Mouse (Mus musculus) midbrain, embryonic 11.5 days (tissue): ENCODE data around the gene Tenm4. TPM values are rescaled to one million over a fixed set of nuclear protein-coding genes. Genes with fewer than 3 reads are reported as not detected.

Source experiments
- ATAC-seq: fragments of 200-750 bp; cut with Nextera tagmentation; 2 replicates; pipeline ENCODE4 v1.8.0; 2017; ENCODE audit warnings: moderate TSS enrichment, moderate library complexity; ENCODE audit not compliant: low FRiP score
- DNase-seq: peaks from one replicate; pipeline ENCODE4 v3.0.0; 2015; ENCODE audit warnings: low spot score; ENCODE audit errors: missing footprints
- H3K27ac ChIP-seq: fragments of 300-500 bp; sonication (generic); 2 replicates; pipeline ENCODE4 v1.5.1; 2014; ENCODE audit warnings: low read depth, low read length
- H3K27me3 ChIP-seq: fragments of 300-500 bp; sonication (generic); 2 replicates; pipeline ENCODE4 v1.6.1; 2014; ENCODE audit warnings: mild to moderate bottlenecking, low read length, moderate library complexity, mixed read lengths; ENCODE audit not compliant: control insufficient read depth, insufficient read depth
- H3K36me3 ChIP-seq: fragments of 300-500 bp; sonication (generic); 2 replicates; pipeline ENCODE4 v1.6.1; 2014; ENCODE audit warnings: mild to moderate bottlenecking, low read length, moderate library complexity, mixed read lengths; ENCODE audit not compliant: control insufficient read depth, insufficient read depth
- H3K4me1 ChIP-seq: fragments of 300-500 bp; sonication (generic); 2 replicates; pipeline ENCODE4 v1.6.1; 2014; ENCODE audit warnings: low read length; ENCODE audit not compliant: control insufficient read depth, insufficient read depth
- H3K4me2 ChIP-seq: fragments of 300-500 bp; sonication (generic); 2 replicates; pipeline ENCODE4 v1.6.1; 2014; ENCODE audit warnings: mild to moderate bottlenecking, moderate library complexity
- H3K4me3 ChIP-seq: fragments of 300-500 bp; sonication (generic); 2 replicates; pipeline ENCODE4 v1.5.1; 2014; ENCODE audit warnings: low read depth, low read length
- H3K9ac ChIP-seq: fragments of 300-500 bp; sonication (generic); 2 replicates; pipeline ENCODE4 v1.6.1; 2014; ENCODE audit warnings: low read length
- H3K9me3 ChIP-seq: fragments of 300-500 bp; sonication (generic); 2 replicates; pipeline ENCODE4 v1.6.1; 2016; ENCODE audit warnings: low read length; ENCODE audit not compliant: control insufficient read depth
- WGBS: fragments of 180-500 bp; shearing (Covaris S2); extraction: QIAGEN DNeasy Blood & Tissue Kit; methylation state at CpG from one replicate; pipeline ENCODE4 v1.1.7; 2014; 5-methylcytosine and 5-hydroxymethylcytosine counted together
- polyA plus RNA-seq: library from polyadenylated mRNA; unstranded; fragments of >200 nt; fragmentation: Nextera tagmentation; extraction: Ambion mirVana; gene quantifications from 2 replicates; pipeline ENCODE4 v1.2.1, GENCODE M21; 2014

Gene Tenm4
- polyA plus RNA-seq, 1 experiment from 2014 or later: 24.8 TPM

GRCm38 (mm10) chr7:96176781-96177180, 5.7 kb downstream of the Tenm4 start:
- WGBS: 82% methylated on average over 8 of the region's 8 CpGs
- Histone ChIP-seq H3K9ac (no peak overlapping the region), H3K36me3 (no peaks in the 10 kb centered on the region), H3K4me2 (no peak overlapping the region), H3K4me3 (no peak overlapping the region), H3K27ac (no peak overlapping the region), H3K27me3 (no peaks in the 10 kb centered on the region), H3K4me1 (0 out of 2 replicates have a peak, but pooled peaks cover 2% of the 10 kb centered on the region), H3K9me3 (no peaks in the 10 kb centered on the region)
- DNase-seq: no peak
- ATAC-seq: no peak

- H3K27me3 ChIP-seq: no peaks in the 10 kb centered on the region
- H3K9ac ChIP-seq: no peak overlapping the region
- no peak for ATAC-seq
- H3K9me3 ChIP-seq: no peaks in the 10 kb centered on the region
- H3K4me2 ChIP-seq: no peak overlapping the region
- DNase-seq: no peak
- H3K4me3 ChIP-seq: no peak overlapping the region
- no peaks in the 10 kb centered on the region for H3K36me3 ChIP-seq
- no peaks in the 10 kb centered on the region for H3K4me1 ChIP-seq
- no peak overlapping the region for H3K27ac ChIP-seq
- WGBS: 87% methylated on average over 4 of the region's 4 CpGs
Observed at GRCm38 (mm10) chr7:96181751-96182150, 10.7 kb downstream of the Tenm4 start.

- no peak overlapping the region for H3K27ac ChIP-seq
- no peak for ATAC-seq
- no peak overlapping the region for H3K9ac ChIP-seq
- no peaks in the 10 kb centered on the region for H3K36me3 ChIP-seq
- no peaks in the 10 kb centered on the region for H3K9me3 ChIP-seq
- 91% methylated on average over 1 of the region's 1 CpGs for WGBS
- no peaks in the 10 kb centered on the region for H3K4me1 ChIP-seq
- DNase-seq: no peak
- no peak overlapping the region for H3K4me3 ChIP-seq
- no peaks in the 10 kb centered on the region for H3K27me3 ChIP-seq
- no peak overlapping the region for H3K4me2 ChIP-seq
Observed at GRCm38 (mm10) chr7:96183195-96183594, 12.1 kb downstream of the Tenm4 start.

- Histone ChIP-seq H3K4me1 (no peaks in the 10 kb centered on the region), H3K9me3 (no peaks in the 10 kb centered on the region), H3K36me3 (no peaks in the 10 kb centered on the region), H3K9ac (no peak overlapping the region), H3K27me3 (no peaks in the 10 kb centered on the region), H3K4me3 (no peak overlapping the region), H3K27ac (no peak overlapping the region), H3K4me2 (no peak overlapping the region)
- DNase-seq (no peak), ATAC-seq (no peak)
- 75% methylated on average over 9 of the region's 9 CpGs for WGBS
Observed at GRCm38 (mm10) chr7:96185411-96185810, 14.4 kb downstream of the Tenm4 start.

GRCm38 (mm10) chr7:96203812-96204560, 32.9 kb downstream of the Tenm4 start:
- ATAC-seq (no peak), DNase-seq (peak; percentile 54)
- WGBS: 74% methylated on average over 10 of the region's 10 CpGs
- no peak overlapping the region for H3K4me3 ChIP-seq
- peaks cover 6% of the 10 kb centered on the region; the same call in 1 of the 2 replicates for H3K27me3 ChIP-seq
- H3K4me1 ChIP-seq: peaks cover 9% of the 10 kb centered on the region
- no peak overlapping the region for H3K27ac ChIP-seq
- no peaks in the 10 kb centered on the region for H3K36me3 ChIP-seq
- no peaks in the 10 kb centered on the region for H3K9me3 ChIP-seq
- no peak overlapping the region for H3K9ac ChIP-seq
- H3K4me2 ChIP-seq: no peak overlapping the region

GRCm38 (mm10) chr7:96204809-96205350, 33.8 kb downstream of the Tenm4 start:
- Histone ChIP-seq H3K4me2 (no peak overlapping the region), H3K27ac (no peak overlapping the region), H3K36me3 (no peaks in the 10 kb centered on the region), H3K4me3 (no peak overlapping the region), H3K9ac (no peak overlapping the region), H3K9me3 (no peaks in the 10 kb centered on the region), H3K4me1 (peaks cover 9% of the 10 kb centered on the region), H3K27me3 (peaks cover 6% of the 10 kb centered on the region; the same call in 1 of the 2 replicates)
- no peak for ATAC-seq
- WGBS: 19% methylated on average over 10 of the region's 10 CpGs
- DNase-seq: peak; percentile 83

GRCm38 (mm10) chr7:96207071-96207470, 36.0 kb downstream of the Tenm4 start:
- Histone ChIP-seq H3K27me3 (peaks cover 13% of the 10 kb centered on the region), H3K9ac (no peak overlapping the region), H3K27ac (no peak overlapping the region), H3K36me3 (no peaks in the 10 kb centered on the region), H3K9me3 (no peaks in the 10 kb centered on the region), H3K4me2 (no peak overlapping the region), H3K4me3 (no peak overlapping the region), H3K4me1 (peaks cover 19% of the 10 kb centered on the region)
- DNase-seq (peak; percentile 70), ATAC-seq (no peak)
- 58% methylated on average over 3 of the region's 3 CpGs for WGBS

- Histone ChIP-seq H3K9me3 (no peaks in the 10 kb centered on the region), H3K27ac (peak overlapping the region; percentile 74), H3K4me1 (peaks cover 22% of the 10 kb centered on the region), H3K36me3 (no peaks in the 10 kb centered on the region), H3K27me3 (peaks cover 22% of the 10 kb centered on the region), H3K4me3 (peak overlapping the region; percentile 71), H3K4me2 (peak overlapping the region; percentile 92), H3K9ac (peak overlapping the region; percentile 92)
- ATAC-seq (peak; percentile 57), DNase-seq (peak; percentile 98)
- 0% methylated on average over 61 of the region's 75 CpGs for WGBS
Observed at GRCm38 (mm10) chr7:96209783-96210524, 38.9 kb downstream of the Tenm4 start.
